In genomic region chr2:127742637-127743036, GRCm38 (mm10) we compare ENCODE assay signal across 20 mouse cellular contexts. TPM values are rescaled to one million over a fixed set of nuclear protein-coding genes. Genes with fewer than 3 reads are reported as not detected.
A peak's percentile ranks its signal among the peaks of the same experiment; 100 is the strongest.
DNase-seq lines count a peak whose midpoint lies in the region; ATAC-seq and TF ChIP-seq lines count a peak whose summit lies in the region.
"Had no signal": no experiment of that assay in that cellular context is flagged by ENCODE, and none has a peak within 500 bp of the region (broad histone marks: within the 10 kb centered on the region; RNA-seq: fewer than 3 reads in every experiment).

No protein-coding gene starts in this region.

- no peak overlapping the region for H3K9ac ChIP-seq in limb, embryonic 12.5 days (replicated peaks)
- H3K9ac ChIP-seq in lung, postnatal 0 days (replicated peaks; ENCODE audit: low read depth), result no peak overlapping the region
- H3K9ac ChIP-seq in stomach, embryonic 14.5 days (replicated peaks; ENCODE audit: low read depth, low read length), result no peak overlapping the region
- H3K9ac ChIP-seq in hindbrain, embryonic 13.5 days, result no peak overlapping the region
- H3K9ac ChIP-seq: embryonic facial prominence, embryonic 13.5 days; forebrain, embryonic 13.5 days; forebrain, postnatal 0 days; heart, embryonic 12.5 days had no signal

- no peak for DNase-seq in limb, embryonic 10.5 days (ENCODE audit: low spot score)
- peak; percentile 80 for DNase-seq in lung, postnatal 0 days (ENCODE audit: low spot score)
- no peak for DNase-seq in lung, adult 18-20 months
- DNase-seq in spleen, adult 18-20 months, result no peak
- DNase-seq: adrenal gland, postnatal 14 days; cerebellum, adult 11-12 months; cerebellum, adult 9-10 months; cerebellum, postnatal 25 days; forebrain, postnatal 0 days; gastrocnemius, postnatal 14 days had no signal

- H3K27me3 ChIP-seq in limb, embryonic 12.5 days, result no peaks in the 10 kb centered on the region
- H3K27me3 ChIP-seq in limb, embryonic 10.5 days (ENCODE audit: low read depth, poor library complexity, severe bottlenecking), result no peaks in the 10 kb centered on the region
- no peaks in the 10 kb centered on the region for H3K27me3 ChIP-seq in lung, postnatal 0 days (replicated peaks; ENCODE audit: insufficient read depth, low read length)
- no peaks in the 10 kb centered on the region for H3K27me3 ChIP-seq in stomach, embryonic 14.5 days (ENCODE audit: control insufficient read depth, insufficient read depth, low read length)
- H3K27me3 ChIP-seq in hindbrain, embryonic 13.5 days, result no peaks in the 10 kb centered on the region
- H3K27me3 ChIP-seq: CH12.LX; embryonic facial prominence, embryonic 13.5 days; forebrain, embryonic 13.5 days; heart, embryonic 12.5 days; Patski had no signal

- H3K27ac ChIP-seq in limb, embryonic 12.5 days, result peak overlapping the region; percentile 4
- H3K27ac ChIP-seq in limb, embryonic 10.5 days, result no peak overlapping the region
- peak overlapping the region; percentile 55 for H3K27ac ChIP-seq in lung, postnatal 0 days (ENCODE audit: low read length)
- peak overlapping the region; percentile 21; the same call in 1 of the 2 replicates for H3K27ac ChIP-seq in stomach, embryonic 14.5 days (ENCODE audit: low read length)
- no peak overlapping the region for H3K27ac ChIP-seq in hindbrain, embryonic 13.5 days
- H3K27ac ChIP-seq: forebrain, embryonic 13.5 days; hindbrain, embryonic 10.5 days had no signal

- H3K4me1 ChIP-seq in limb, embryonic 12.5 days (replicated peaks), result no peaks in the 10 kb centered on the region
- H3K4me1 ChIP-seq in limb, embryonic 10.5 days, result peaks cover 4% of the 10 kb centered on the region; the same call in 1 of the 2 replicates
- H3K4me1 ChIP-seq in lung, postnatal 0 days (ENCODE audit: insufficient read depth, low read depth, low read length), result peaks cover 4% of the 10 kb centered on the region; the same call in 1 of the 2 replicates
- no peaks in the 10 kb centered on the region for H3K4me1 ChIP-seq in stomach, embryonic 14.5 days (ENCODE audit: control insufficient read depth, insufficient read depth, low read length)
- no peaks in the 10 kb centered on the region for H3K4me1 ChIP-seq in hindbrain, embryonic 13.5 days (replicated peaks)
- H3K4me1 ChIP-seq: embryonic facial prominence, embryonic 13.5 days; forebrain, embryonic 13.5 days; heart, embryonic 12.5 days had no signal

- TF ChIP-seq CTCF in lung, postnatal 0 days (IDR thresholded peaks at IDR 0.05), result no peak

- no peak overlapping the region for H3K4me3 ChIP-seq in limb, embryonic 12.5 days (replicated peaks)
- H3K4me3 ChIP-seq in limb, embryonic 10.5 days, result no peak overlapping the region
- H3K4me3 ChIP-seq in lung, postnatal 0 days (ENCODE audit: low read depth, low read length), result no peak overlapping the region
- no peak overlapping the region for H3K4me3 ChIP-seq in stomach, embryonic 14.5 days (ENCODE audit: low read depth, low read length)
- H3K4me3 ChIP-seq in hindbrain, embryonic 13.5 days, result no peak overlapping the region
- H3K4me3 ChIP-seq: embryonic facial prominence, embryonic 13.5 days; forebrain, embryonic 13.5 days; heart, embryonic 12.5 days; hindbrain, embryonic 10.5 days had no signal

- WGBS in limb, embryonic 12.5 days, result 78% methylated on average over 3 of the region's 3 CpGs
- 87% methylated on average over 3 of the region's 3 CpGs for WGBS in limb, embryonic 10.5 days
- 55% methylated on average over 3 of the region's 3 CpGs for WGBS in lung, postnatal 0 days
- WGBS in stomach, embryonic 14.5 days, result 53% methylated on average over 3 of the region's 3 CpGs
- 91% methylated on average over 3 of the region's 3 CpGs for WGBS in hindbrain, embryonic 13.5 days

- peaks cover 6% of the 10 kb centered on the region; the same call in 1 of the 2 replicates for H3K36me3 ChIP-seq in limb, embryonic 12.5 days
- H3K36me3 ChIP-seq in limb, embryonic 10.5 days, result peaks cover 15% of the 10 kb centered on the region
- H3K36me3 ChIP-seq in lung, postnatal 0 days (ENCODE audit: insufficient read depth, low read length), result no peaks in the 10 kb centered on the region
- peaks cover 4% of the 10 kb centered on the region; the same call in 1 of the 2 replicates for H3K36me3 ChIP-seq in stomach, embryonic 14.5 days (ENCODE audit: control insufficient read depth, insufficient read depth, low read length)
- peaks cover 13% of the 10 kb centered on the region for H3K36me3 ChIP-seq in hindbrain, embryonic 13.5 days
- H3K36me3 ChIP-seq: heart, embryonic 12.5 days had no signal

- no peaks in the 10 kb centered on the region for H3K9me3 ChIP-seq in limb, embryonic 12.5 days
- no peaks in the 10 kb centered on the region for H3K9me3 ChIP-seq in limb, embryonic 10.5 days (replicated peaks)
- H3K9me3 ChIP-seq in lung, postnatal 0 days (ENCODE audit: low read length), result no peaks in the 10 kb centered on the region
- no peaks in the 10 kb centered on the region for H3K9me3 ChIP-seq in stomach, embryonic 14.5 days (ENCODE audit: control insufficient read depth, low read depth, low read length)
- no peaks in the 10 kb centered on the region for H3K9me3 ChIP-seq in hindbrain, embryonic 13.5 days
- H3K9me3 ChIP-seq: embryonic facial prominence, embryonic 13.5 days; forebrain, embryonic 13.5 days; heart, embryonic 12.5 days; hindbrain, embryonic 10.5 days had no signal

- peak; percentile 66 for TF ChIP-seq EP300 in lung, postnatal 0 days (IDR thresholded peaks at IDR 0.05)

- no peak for ATAC-seq in limb, embryonic 12.5 days (ENCODE audit: insufficient number of reproducible peaks, insufficient read depth, low FRiP score, low TSS enrichment, low read depth)
- ATAC-seq in lung, postnatal 0 days, result peak; percentile 90
- ATAC-seq in stomach, embryonic 14.5 days (ENCODE audit: insufficient number of reproducible peaks, insufficient read depth, low FRiP score, low read depth), result no peak
- no peak for ATAC-seq in hindbrain, embryonic 13.5 days (ENCODE audit: low FRiP score)
- ATAC-seq: activated CD4-positive, CD25-positive, alpha-beta regulatory T cell, adult 4 months; forebrain, embryonic 13.5 days; forebrain, postnatal 0 days; Patski had no signal

- no peak overlapping the region for H3K4me2 ChIP-seq in limb, embryonic 12.5 days
- no peak overlapping the region for H3K4me2 ChIP-seq in lung, postnatal 0 days (replicated peaks; ENCODE audit: low read depth, low read length)
- H3K4me2 ChIP-seq in stomach, embryonic 14.5 days (replicated peaks; ENCODE audit: low read depth, low read length), result no peak overlapping the region
- H3K4me2 ChIP-seq in hindbrain, embryonic 13.5 days, result no peak overlapping the region
- H3K4me2 ChIP-seq: embryonic facial prominence, embryonic 13.5 days; forebrain, embryonic 13.5 days; heart, embryonic 12.5 days had no signal

RNA-seq across cellular contexts. Expression of gene Mall, which starts 12.9 kb away (rescaled TPM):
- 1.9 and 2.1 TPM in 2 replicates for polyA plus RNA-seq in limb, embryonic 12.5 days (2016; fragmentation: Nextera tagmentation; extraction: Ambion mirVana)
- polyA plus RNA-seq in limb, embryonic 10.5 days (2016; fragmentation: Nextera tagmentation; extraction: Ambion mirVana), result 1.3 and 1.8 TPM in 2 replicates
- 4.1 and 5.8 TPM in 2 replicates for polyA plus RNA-seq in lung, postnatal 0 days (2015; fragmentation: Nextera tagmentation; extraction: Ambion mirVana)
- polyA plus RNA-seq in stomach, embryonic 14.5 days (2014; fragmentation: Nextera tagmentation; extraction: Ambion mirVana), result 8.9 and 11.0 TPM in 2 replicates
- 0.60 and 0.69 TPM in 2 replicates for polyA plus RNA-seq in hindbrain, embryonic 13.5 days (2015; fragmentation: Nextera tagmentation; extraction: Ambion mirVana)
- polyA plus RNA-seq: activated CD4-positive, CD25-positive, alpha-beta regulatory T cell, adult 4 months had no signal

RNA-seq across cellular contexts. Expression of gene Nphp1, which starts 46.1 kb away (rescaled TPM):
- polyA plus RNA-seq in limb, embryonic 12.5 days (2016; fragmentation: Nextera tagmentation; extraction: Ambion mirVana), result 36.2 and 44.2 TPM in 2 replicates
- polyA plus RNA-seq in limb, embryonic 10.5 days (2016; fragmentation: Nextera tagmentation; extraction: Ambion mirVana), result 36.4 and 43.6 TPM in 2 replicates
- 21.5 and 22.6 TPM in 2 replicates for polyA plus RNA-seq in lung, postnatal 0 days (2015; fragmentation: Nextera tagmentation; extraction: Ambion mirVana)
- polyA plus RNA-seq in stomach, embryonic 14.5 days (2014; fragmentation: Nextera tagmentation; extraction: Ambion mirVana), result 22.9 and 23.2 TPM in 2 replicates
- 18.8 and 19.9 TPM in 2 replicates for polyA plus RNA-seq in hindbrain, embryonic 13.5 days (2015; fragmentation: Nextera tagmentation; extraction: Ambion mirVana)

RNA-seq across cellular contexts. Expression of gene Mtln, which starts 49.7 kb away (rescaled TPM):
- polyA plus RNA-seq in limb, embryonic 12.5 days (2016; fragmentation: Nextera tagmentation; extraction: Ambion mirVana), result 24.1 and 24.2 TPM in 2 replicates
- polyA plus RNA-seq in limb, embryonic 10.5 days (2016; fragmentation: Nextera tagmentation; extraction: Ambion mirVana), result 19.0 and 19.9 TPM in 2 replicates
- 40.4 and 42.7 TPM in 2 replicates for polyA plus RNA-seq in lung, postnatal 0 days (2015; fragmentation: Nextera tagmentation; extraction: Ambion mirVana)
- polyA plus RNA-seq in stomach, embryonic 14.5 days (2014; fragmentation: Nextera tagmentation; extraction: Ambion mirVana), result 37.1 and 37.2 TPM in 2 replicates
- polyA plus RNA-seq in hindbrain, embryonic 13.5 days (2015; fragmentation: Nextera tagmentation; extraction: Ambion mirVana), result 32.7 and 34.8 TPM in 2 replicates

Comparison
In these comparisons a context has a peak if more than half of its experiments do, and no peak if none do; other contexts are left out.
1. H3K27ac ChIP-seq: peak in limb, embryonic 12.5 days (single experiment), lung, postnatal 0 days (single experiment) and stomach, embryonic 14.5 days (single experiment); none in limb, embryonic 10.5 days (single experiment) and hindbrain, embryonic 13.5 days (single experiment).